20 mouse cellular contexts compared by ENCODE assay signal in genomic region chr2:76665531-76665930, GRCm38 (mm10). TPM values are rescaled to one million over a fixed set of nuclear protein-coding genes. Genes with fewer than 3 reads are reported as not detected.
"Had no signal": no experiment of that assay in that cellular context is flagged by ENCODE, and none has a peak within 500 bp of the region (broad histone marks: within the 10 kb centered on the region; RNA-seq: fewer than 3 reads in every experiment).

No protein-coding gene starts in this region.

- H3K4me3 ChIP-seq: lung, embryonic 15.5 days; megakaryocyte, embryonic 14.5 days; midbrain, embryonic 13.5 days; midbrain, embryonic 15.5 days; neural tube, embryonic 12.5 days; stomach, embryonic 15.5 days had no signal

- H3K9ac ChIP-seq: lung, embryonic 15.5 days; midbrain, embryonic 13.5 days; midbrain, embryonic 15.5 days; neural tube, embryonic 12.5 days; stomach, embryonic 15.5 days had no signal

- H3K27me3 ChIP-seq: lung, embryonic 15.5 days; megakaryocyte, embryonic 14.5 days; midbrain, embryonic 13.5 days; midbrain, embryonic 15.5 days; neural tube, embryonic 12.5 days; stomach, embryonic 15.5 days had no signal

- ATAC-seq: lung, postnatal 0 days; midbrain, embryonic 13.5 days; midbrain, embryonic 15.5 days had no signal

- H3K9me3 ChIP-seq: lung, embryonic 15.5 days; megakaryocyte, embryonic 14.5 days; midbrain, embryonic 13.5 days; midbrain, embryonic 15.5 days; neural tube, embryonic 12.5 days; stomach, embryonic 15.5 days had no signal

- H3K4me1 ChIP-seq: neural tube, embryonic 12.5 days; stomach, embryonic 15.5 days had no signal

- H3K27ac ChIP-seq: lung, embryonic 15.5 days; macrophage; midbrain, embryonic 13.5 days; midbrain, embryonic 15.5 days; neural tube, embryonic 12.5 days; stomach, embryonic 15.5 days; stomach, postnatal 0 days had no signal

- DNase-seq: lung, adult 2 months; lung, postnatal 14 days; lung, postnatal 36 days; right cerebral cortex, postnatal 14 days; thymus, adult 2 months; thymus, postnatal 25 days; thymus, postnatal 4 days had no signal

- H3K36me3 ChIP-seq: midbrain, embryonic 15.5 days had no signal

- H3K4me2 ChIP-seq: lung, embryonic 15.5 days; midbrain, embryonic 11.5 days; midbrain, embryonic 13.5 days; midbrain, embryonic 15.5 days; neural tube, embryonic 12.5 days; stomach, embryonic 15.5 days had no signal

RNA-seq across cellular contexts. Expression of gene Pjvk, which starts 17.3 kb away (rescaled TPM):
- total RNA-seq: midbrain, postnatal 0 days; monocyte, adult 5-6 weeks; neutrophil, adult 5-6 weeks had no signal
- polyA plus RNA-seq: lung, adult 2 months; thymus, adult 2 months had no signal
